Mouse (Mus musculus): ENCODE data around the gene Cdc37. TPM values are rescaled to one million over a fixed set of nuclear protein-coding genes. Genes with fewer than 3 reads are reported as not detected.
A peak's percentile ranks its signal among the peaks of the same experiment; 100 is the strongest.

The Cdc37 gene
- polyA plus RNA-seq, 1 experiment from 2014 or later: 161 TPM

DNA sequence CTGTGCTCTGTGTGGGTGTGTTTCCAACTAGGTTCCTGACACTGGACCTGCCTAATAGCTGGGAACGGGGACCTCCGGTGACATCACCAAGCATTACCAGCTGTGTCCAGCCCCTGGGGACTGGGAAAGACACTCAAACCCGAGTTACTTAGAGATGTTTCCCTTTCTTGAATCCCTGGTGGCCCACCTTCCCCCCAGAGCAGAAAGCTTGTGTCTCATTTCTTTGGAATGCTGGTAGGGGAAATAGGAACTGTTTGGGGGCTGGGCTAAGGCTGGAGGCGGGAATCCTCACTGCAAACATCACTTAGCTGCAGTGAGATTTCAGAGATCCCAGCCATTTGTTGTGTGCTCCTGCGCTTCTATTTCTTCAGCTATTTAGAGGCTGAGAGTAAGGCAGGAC, 4.1 kb upstream of the Cdc37 start:
- Histone ChIP-seq H3K9ac (ENCODE audit: low read length) (peak overlapping the region; percentile 48), H3K36me3 (ENCODE audit: control insufficient read depth, insufficient read depth, low read length) (no peaks in the 10 kb centered on the region), H3K27ac (replicated peaks) (peak overlapping the region; percentile 67), H3K4me2 (replicated peaks; ENCODE audit: low read depth) (peak overlapping the region; percentile 75), H3K27me3 (ENCODE audit: control insufficient read depth, insufficient read depth, low read length) (no peaks in the 10 kb centered on the region), H3K4me1 (replicated peaks; ENCODE audit: control insufficient read depth, insufficient read depth) (peaks cover 5% of the 10 kb centered on the region; the same call in 1 of the 2 replicates), H3K4me3 (ENCODE audit: low read depth, low read length) (peak overlapping the region; percentile 34), H3K9me3 (ENCODE audit: control insufficient read depth, low read length) (no peaks in the 10 kb centered on the region)
- no peak for ATAC-seq (ENCODE audit: low FRiP score, low TSS enrichment)
- no peak for DNase-seq (ENCODE audit: low spot score)
- 1% methylated on average over 5 of the region's 5 CpGs for WGBS
- no peak for TF ChIP-seq EP300 (optimal IDR thresholded peaks at IDR 0.05)
- no peak for TF ChIP-seq CTCF (IDR thresholded peaks at IDR 0.05; ENCODE audit: low read depth)

DNA sequence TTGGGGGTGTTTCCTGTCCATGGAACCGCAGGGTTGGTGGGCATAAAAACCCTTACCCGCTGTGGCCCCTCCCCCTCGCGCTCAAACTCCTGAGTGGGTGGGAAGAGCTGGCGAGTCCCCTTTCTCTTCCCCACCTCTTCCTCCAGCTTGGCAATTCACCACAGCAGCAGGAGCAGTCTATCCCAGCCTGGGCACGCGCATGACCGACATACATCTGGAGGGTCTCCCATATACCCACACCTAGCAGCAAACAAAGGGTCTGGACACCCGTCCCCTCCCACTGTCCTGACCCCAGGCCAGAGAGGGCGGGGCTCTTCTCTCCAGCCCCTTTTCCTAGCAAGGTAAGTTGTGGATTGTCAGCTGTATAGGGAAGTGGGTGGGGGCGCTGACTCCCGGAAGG, 3.5 kb upstream of the Cdc37 start:
- DNase-seq (ENCODE audit: low spot score): no peak
- Histone ChIP-seq H3K4me3 (ENCODE audit: low read depth, low read length) (peak overlapping the region; percentile 34), H3K4me2 (replicated peaks; ENCODE audit: low read depth) (peak overlapping the region; percentile 75), H3K36me3 (ENCODE audit: control insufficient read depth, insufficient read depth, low read length) (no peaks in the 10 kb centered on the region), H3K27ac (replicated peaks) (peak overlapping the region; percentile 67), H3K27me3 (ENCODE audit: control insufficient read depth, insufficient read depth, low read length) (no peaks in the 10 kb centered on the region), H3K9me3 (ENCODE audit: control insufficient read depth, low read length) (no peaks in the 10 kb centered on the region), H3K9ac (ENCODE audit: low read length) (peak overlapping the region; percentile 48), H3K4me1 (replicated peaks; ENCODE audit: control insufficient read depth, insufficient read depth) (peaks cover 5% of the 10 kb centered on the region; the same call in 1 of the 2 replicates)
- no peak for TF ChIP-seq EP300 (optimal IDR thresholded peaks at IDR 0.05)
- TF ChIP-seq CTCF (IDR thresholded peaks at IDR 0.05; ENCODE audit: low read depth): no peak
- WGBS: 5% methylated on average over 12 of the region's 12 CpGs
- ATAC-seq (ENCODE audit: low FRiP score, low TSS enrichment): no peak

DNA sequence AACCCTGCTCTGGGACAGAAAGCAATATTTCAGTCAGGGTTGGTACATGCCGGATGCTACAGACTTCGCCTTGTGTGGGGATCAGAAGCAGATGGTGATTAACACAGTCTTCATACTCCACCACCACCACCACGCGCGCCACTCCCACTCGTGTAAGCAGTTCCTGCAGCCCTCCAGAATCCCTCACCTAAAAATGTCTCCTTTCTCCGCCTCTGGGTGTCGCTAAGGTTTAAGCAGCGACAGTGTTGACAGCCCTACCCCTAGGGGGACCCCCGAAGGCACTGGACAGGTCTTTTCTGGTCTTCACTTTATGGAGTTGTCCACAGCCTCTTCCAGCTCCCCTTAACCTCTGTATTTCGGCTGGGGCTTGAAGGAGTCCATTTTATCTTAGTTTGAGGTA, 2.9 kb upstream of the Cdc37 start:
- H3K27ac ChIP-seq (replicated peaks): no peak overlapping the region
- H3K4me1 ChIP-seq (replicated peaks; ENCODE audit: control insufficient read depth, insufficient read depth): peaks cover 5% of the 10 kb centered on the region; the same call in 1 of the 2 replicates
- no peaks in the 10 kb centered on the region for H3K36me3 ChIP-seq (ENCODE audit: control insufficient read depth, insufficient read depth, low read length)
- peak; percentile 34 for DNase-seq (ENCODE audit: low spot score)
- no peak overlapping the region; the same call in 1 of the 2 replicates for H3K9ac ChIP-seq (ENCODE audit: low read length)
- under 1% methylated on average over 11 of the region's 11 CpGs for WGBS
- no peak for TF ChIP-seq EP300 (optimal IDR thresholded peaks at IDR 0.05)
- TF ChIP-seq CTCF (IDR thresholded peaks at IDR 0.05; ENCODE audit: low read depth): peak; percentile 90
- H3K4me2 ChIP-seq (replicated peaks; ENCODE audit: low read depth): peak overlapping the region; percentile 75
- ATAC-seq (ENCODE audit: low FRiP score, low TSS enrichment): no peak
- peak overlapping the region; percentile 34; the same call in 1 of the 2 replicates for H3K4me3 ChIP-seq (ENCODE audit: low read depth, low read length)
- H3K27me3 ChIP-seq (ENCODE audit: control insufficient read depth, insufficient read depth, low read length): no peaks in the 10 kb centered on the region
- no peaks in the 10 kb centered on the region for H3K9me3 ChIP-seq (ENCODE audit: control insufficient read depth, low read length)

DNA sequence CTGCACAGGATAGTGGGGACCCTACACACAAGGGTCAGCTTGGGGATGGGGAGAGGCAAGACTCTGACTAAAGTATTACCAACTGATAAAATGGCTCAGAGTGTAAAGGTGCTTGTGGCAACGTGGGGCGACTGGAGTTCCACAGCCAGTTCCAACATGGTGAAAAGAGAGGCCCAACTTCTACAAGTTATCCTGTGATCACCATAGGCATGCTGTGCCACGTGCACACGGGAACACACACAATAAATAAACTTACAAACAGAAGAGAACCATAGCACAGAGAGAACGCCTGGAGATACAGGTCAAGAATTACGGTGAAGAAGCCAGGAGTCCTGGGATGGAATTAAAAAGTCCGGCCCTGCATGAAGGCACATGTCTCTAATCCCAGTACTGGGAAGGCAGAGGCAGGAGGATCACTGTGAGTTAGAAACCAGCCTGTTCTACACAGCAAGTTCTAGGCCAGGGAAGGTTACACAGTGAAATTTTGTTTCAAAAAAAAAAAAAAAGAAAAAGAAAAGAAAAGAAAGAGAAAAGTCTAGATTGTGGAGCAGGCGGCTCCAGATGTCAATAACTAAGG, 617 bp downstream of the Cdc37 start:
- TF ChIP-seq CTCF (IDR thresholded peaks at IDR 0.05; ENCODE audit: low read depth): no peak
- TF ChIP-seq EP300 (optimal IDR thresholded peaks at IDR 0.05): no peak
- no peaks in the 10 kb centered on the region for H3K27me3 ChIP-seq (ENCODE audit: control insufficient read depth, insufficient read depth, low read length)

DNA sequence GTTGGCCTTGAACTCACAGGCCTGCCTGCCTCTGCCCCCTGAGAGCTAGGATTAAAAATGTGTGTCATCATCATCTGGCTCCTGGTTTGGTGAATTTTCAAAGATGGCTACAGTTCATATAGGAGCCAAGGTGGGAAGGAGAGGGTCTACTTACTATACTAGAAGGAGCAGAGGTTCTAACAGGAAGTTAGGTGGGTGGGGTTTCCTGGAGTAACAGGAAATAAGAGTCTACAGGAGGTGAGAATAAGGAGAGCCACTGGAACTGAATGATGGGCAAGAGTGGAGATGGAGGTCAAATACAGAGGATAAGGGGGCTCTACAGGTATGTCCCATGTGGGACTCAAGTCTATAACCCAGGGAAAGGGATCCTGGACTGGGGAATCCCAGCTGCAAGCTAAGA, 1.4 kb downstream of the Cdc37 start:
- H3K4me1 ChIP-seq (replicated peaks; ENCODE audit: control insufficient read depth, insufficient read depth): peaks cover 4% of the 10 kb centered on the region; the same call in 1 of the 2 replicates
- peak overlapping the region; percentile 63 for H3K4me2 ChIP-seq (replicated peaks; ENCODE audit: low read depth)
- ATAC-seq (ENCODE audit: low FRiP score, low TSS enrichment) (no peak), DNase-seq (ENCODE audit: low spot score) (no peak)
- peaks cover 4% of the 10 kb centered on the region; the same call in 1 of the 2 replicates for H3K36me3 ChIP-seq (ENCODE audit: control insufficient read depth, insufficient read depth, low read length)
- H3K4me3 ChIP-seq (ENCODE audit: low read depth, low read length): peak overlapping the region; percentile 84; the same call in 1 of the 2 replicates
- no peaks in the 10 kb centered on the region for H3K9me3 ChIP-seq (ENCODE audit: control insufficient read depth, low read length)
- H3K9ac ChIP-seq (ENCODE audit: low read length): peak overlapping the region; percentile 89
- no peaks in the 10 kb centered on the region for H3K27me3 ChIP-seq (ENCODE audit: control insufficient read depth, insufficient read depth, low read length)
- no peak overlapping the region for H3K27ac ChIP-seq (replicated peaks)
- TF ChIP-seq CTCF (IDR thresholded peaks at IDR 0.05; ENCODE audit: low read depth): no peak
- TF ChIP-seq EP300 (optimal IDR thresholded peaks at IDR 0.05): no peak

More for the DNA sequence above, 617 bp downstream of the Cdc37 start:
- H3K4me2 ChIP-seq (replicated peaks; ENCODE audit: low read depth): peak overlapping the region; percentile 63
- H3K9me3 ChIP-seq (ENCODE audit: control insufficient read depth, low read length): no peaks in the 10 kb centered on the region
- H3K4me1 ChIP-seq (replicated peaks; ENCODE audit: control insufficient read depth, insufficient read depth): peaks cover 5% of the 10 kb centered on the region; the same call in 1 of the 2 replicates
- peak overlapping the region; percentile 89 for H3K9ac ChIP-seq (ENCODE audit: low read length)
- H3K4me3 ChIP-seq (ENCODE audit: low read depth, low read length): peak overlapping the region; percentile 84
- peaks cover 4% of the 10 kb centered on the region; the same call in 1 of the 2 replicates for H3K36me3 ChIP-seq (ENCODE audit: control insufficient read depth, insufficient read depth, low read length)
- peak overlapping the region; percentile 88 for H3K27ac ChIP-seq (replicated peaks)
- 4% methylated on average over 8 of the region's 8 CpGs for WGBS
- no peak for ATAC-seq (ENCODE audit: low FRiP score, low TSS enrichment)
- no peak for DNase-seq (ENCODE audit: low spot score)

DNA sequence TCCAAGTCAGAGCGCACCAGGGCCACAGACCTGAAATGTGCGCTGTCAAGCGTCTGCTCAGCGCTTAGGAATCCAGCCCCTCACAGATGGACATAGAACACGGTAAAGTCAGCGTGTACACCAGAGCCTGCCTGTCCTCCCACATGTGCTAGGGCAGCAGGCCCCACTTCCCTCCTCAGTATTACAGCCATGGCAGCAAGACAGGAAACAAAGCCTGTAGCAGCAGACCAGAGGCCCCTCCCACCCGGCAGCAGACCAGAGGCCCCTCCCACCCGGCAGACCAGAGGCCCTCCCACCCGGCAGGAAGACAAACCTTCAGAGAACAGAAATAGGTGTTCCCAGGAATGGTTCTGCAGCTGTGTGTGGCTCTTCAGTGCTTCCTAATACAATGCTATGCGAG, 3.1 kb downstream of the Cdc37 start:
- Histone ChIP-seq H3K4me3 (ENCODE audit: low read depth, low read length) (no peak overlapping the region), H3K27me3 (ENCODE audit: control insufficient read depth, insufficient read depth, low read length) (no peaks in the 10 kb centered on the region), H3K27ac (replicated peaks) (no peak overlapping the region), H3K36me3 (ENCODE audit: control insufficient read depth, insufficient read depth, low read length) (peaks cover 10% of the 10 kb centered on the region; the same call in 1 of the 2 replicates), H3K9ac (ENCODE audit: low read length) (peak overlapping the region; percentile 31; the same call in 1 of the 2 replicates), H3K4me1 (replicated peaks; ENCODE audit: control insufficient read depth, insufficient read depth) (no peaks in the 10 kb centered on the region; the same call in 1 of the 2 replicates), H3K4me2 (replicated peaks; ENCODE audit: low read depth) (peak overlapping the region; percentile 14; the same call in 1 of the 2 replicates), H3K9me3 (ENCODE audit: control insufficient read depth, low read length) (no peaks in the 10 kb centered on the region)
- TF ChIP-seq CTCF (IDR thresholded peaks at IDR 0.05; ENCODE audit: low read depth) (no peak), EP300 (optimal IDR thresholded peaks at IDR 0.05) (no peak)
- 29% methylated on average over 10 of the region's 10 CpGs for WGBS
- DNase-seq (ENCODE audit: low spot score): peak; percentile 87
- peak; percentile 59 for ATAC-seq (ENCODE audit: low FRiP score, low TSS enrichment)

Data from stomach, postnatal 0 days (tissue).